Mouse (Mus musculus) spleen, adult 2 months (tissue): Measurements from ENCODE around the gene Zfp2.

Experiments used
- CTCF ChIP-seq: fragments of 200-500 bp; IDR thresholded peaks from 2 replicates; pipeline ENCODE4 v1.5.1; 2011; ENCODE audit warnings: mild to moderate bottlenecking, inconsistent platforms; ENCODE audit not compliant: insufficient read depth, insufficient read length, insufficient replicate concordance; ENCODE audit errors: extremely low read depth
- POLR2A ChIP-seq: fragments of 200-500 bp; IDR thresholded peaks from 2 replicates; pipeline ENCODE4 v1.6.1; 2011; ENCODE audit warnings: low read depth, low read length, inconsistent platforms

- TF ChIP-seq POLR2A (no peak), CTCF (no peak)
Measured at GRCm38 (mm10) chr11:50892441-50892840, 23.5 kb downstream of the Zfp2 start.
